Mouse (Mus musculus) liver, adult 2 months (tissue): ENCODE data around the gene Olfr1412. TPM values are rescaled to one million over a fixed set of nuclear protein-coding genes. Genes with fewer than 3 reads are reported as not detected.

Experiments
- DNase-seq: peaks from one replicate; pipeline ENCODE4 v3.0.0-alpha.2; 2011; ENCODE audit warnings: low read depth, low spot score; ENCODE audit errors: extremely low read depth
- H3K27ac ChIP-seq: fragments of 200-500 bp; replicated peaks from 2 replicates; pipeline ENCODE4 v1.5.1; 2012; ENCODE audit warnings: low read depth, mild to moderate bottlenecking, control low read depth, inconsistent platforms, low read length; ENCODE audit not compliant: insufficient read depth
- H3K27me3 ChIP-seq: fragments of 200-500 bp; 2 replicates; pipeline ENCODE4 v1.6.1; 2012; ENCODE audit warnings: mild to moderate bottlenecking, moderate library complexity, low read length, inconsistent platforms; ENCODE audit not compliant: control insufficient read depth, insufficient read depth
- H3K36me3 ChIP-seq: fragments of 200-500 bp; 2 replicates; pipeline ENCODE4 v1.6.1; 2012; ENCODE audit warnings: low read length, inconsistent platforms; ENCODE audit not compliant: control insufficient read depth, insufficient read depth
- H3K4me1 ChIP-seq: fragments of 200-500 bp; 2 replicates; pipeline ENCODE4 v1.6.1; 2011; ENCODE audit warnings: low read length; ENCODE audit not compliant: control insufficient read depth, insufficient read depth
- H3K4me3 ChIP-seq: fragments of 200-500 bp; 2 replicates; pipeline ENCODE4 v1.5.1; 2011; ENCODE audit warnings: low read depth, mild to moderate bottlenecking, control low read depth, low read length, moderate library complexity; ENCODE audit not compliant: insufficient read depth
- H3K79me2 ChIP-seq: fragments of 200-500 bp; 2 replicates; pipeline ENCODE4 v1.6.1; 2012; ENCODE audit warnings: inconsistent platforms, mild to moderate bottlenecking, low read length, moderate library complexity; ENCODE audit not compliant: control insufficient read depth, insufficient read depth
- H3K9ac ChIP-seq: fragments of 200-500 bp; 2 replicates; pipeline ENCODE4 v1.6.1; 2012; ENCODE audit warnings: low read depth, mild to moderate bottlenecking, control low read depth, inconsistent platforms, low read length
- CTCF ChIP-seq: fragments of 200-500 bp; IDR thresholded peaks from 2 replicates; pipeline ENCODE4 v1.5.1; 2011; ENCODE audit warnings: low read depth, low read length, control low read depth
- POLR2A ChIP-seq: fragments of 200-500 bp; IDR thresholded peaks from 2 replicates; pipeline ENCODE4 v1.6.1; 2011; ENCODE audit warnings: low read length, control low read depth; ENCODE audit not compliant: insufficient read depth; ENCODE audit errors: extremely low read depth
- WGBS: fragments of 180-500 bp; shearing (Covaris S2); methylation state at CpG from one replicate; pipeline ENCODE4 v1.1.7; 2018; 5-methylcytosine and 5-hydroxymethylcytosine counted together
- polyA plus RNA-seq: library from polyadenylated mRNA; depleted of rRNA; stranded (reverse); fragments of >200 nt; gene quantifications from 2 replicates; pipeline ENCODE4 v1.2.3, GENCODE M21; 2012
- total RNA-seq: library from RNA; depleted of rRNA; stranded (reverse); fragments of >200 nt; gene quantifications from 2 replicates; pipeline ENCODE4 v1.2.3, GENCODE M21; 2014

Gene Olfr1412
- total and polyA plus RNA-seq, 2 experiments, result not detected

- H3K27ac ChIP-seq, result no peak overlapping the region
- TF ChIP-seq POLR2A, result no peak
- TF ChIP-seq CTCF, result no peak
- no peak for DNase-seq
- no peaks in the 10 kb centered on the region for H3K27me3 ChIP-seq
- H3K4me3 ChIP-seq, result no peak overlapping the region
- whole genome bisulfite sequencing, result 84% methylated on average over 8 of the region's 8 CpGs
- no peak overlapping the region for H3K9ac ChIP-seq
- H3K36me3 ChIP-seq, result no peaks in the 10 kb centered on the region; the same call in 1 of the 2 replicates
- H3K4me1 ChIP-seq, result no peaks in the 10 kb centered on the region
- no peaks in the 10 kb centered on the region for H3K79me2 ChIP-seq
Measured at GRCm38 (mm10) chr1:92633726-92634125, 48.1 kb downstream of the Olfr1412 start.

- Histone ChIP-seq H3K27ac (no peak overlapping the region), H3K79me2 (no peaks in the 10 kb centered on the region), H3K4me3 (no peak overlapping the region), H3K27me3 (no peaks in the 10 kb centered on the region), H3K36me3 (no peaks in the 10 kb centered on the region; the same call in 1 of the 2 replicates), H3K4me1 (no peaks in the 10 kb centered on the region), H3K9ac (no peak overlapping the region)
- DNase-seq, result no peak
- 72% methylated on average over 1 of the region's 1 CpGs for WGBS
- TF ChIP-seq POLR2A (no peak), CTCF (no peak)
Measured at GRCm38 (mm10) chr1:92634569-92634968, 49.0 kb downstream of the Olfr1412 start.

- no peaks in the 10 kb centered on the region for H3K4me1 ChIP-seq
- TF ChIP-seq POLR2A, result no peak
- TF ChIP-seq CTCF, result no peak
- no peak overlapping the region for H3K27ac ChIP-seq
- H3K9ac ChIP-seq, result no peak overlapping the region
- 87% methylated on average over 4 of the region's 4 CpGs for WGBS
- no peak for DNase-seq
- no peaks in the 10 kb centered on the region for H3K27me3 ChIP-seq
- no peak overlapping the region for H3K4me3 ChIP-seq
- H3K79me2 ChIP-seq, result no peaks in the 10 kb centered on the region
- H3K36me3 ChIP-seq, result no peaks in the 10 kb centered on the region; the same call in 1 of the 2 replicates
Measured at GRCm38 (mm10) chr1:92634976-92635599, 49.5 kb downstream of the Olfr1412 start.

GRCm38 (mm10) chr1:92636015-92636414, 50.4 kb downstream of the Olfr1412 start:
- TF ChIP-seq POLR2A (no peak), CTCF (no peak)
- DNase-seq, result no peak
- WGBS, result 79% methylated on average over 8 of the region's 8 CpGs
- no peaks in the 10 kb centered on the region; the same call in 1 of the 2 replicates for H3K36me3 ChIP-seq
- H3K4me1 ChIP-seq, result peaks cover 5% of the 10 kb centered on the region
- no peaks in the 10 kb centered on the region for H3K27me3 ChIP-seq
- no peak overlapping the region for H3K9ac ChIP-seq
- H3K79me2 ChIP-seq, result peaks cover under 1% of the 10 kb centered on the region; the same call in 1 of the 2 replicates
- H3K27ac ChIP-seq, result no peak overlapping the region
- H3K4me3 ChIP-seq, result no peak overlapping the region

GRCm38 (mm10) chr1:92636676-92637075, 51.1 kb downstream of the Olfr1412 start:
- no peak for DNase-seq

More at GRCm38 (mm10) chr1:92636676-92637075, 51.1 kb downstream of the Olfr1412 start:
- TF ChIP-seq CTCF (no peak), POLR2A (no peak)
- Histone ChIP-seq H3K4me1 (peaks cover 5% of the 10 kb centered on the region), H3K27me3 (no peaks in the 10 kb centered on the region), H3K4me3 (no peak overlapping the region), H3K36me3 (no peaks in the 10 kb centered on the region; the same call in 1 of the 2 replicates), H3K79me2 (peaks cover 7% of the 10 kb centered on the region; the same call in 1 of the 2 replicates), H3K27ac (no peak overlapping the region), H3K9ac (no peak overlapping the region)
- 93% methylated on average over 11 of the region's 11 CpGs for WGBS
